Mouse (Mus musculus) intestine, embryonic 15.5 days (tissue): Measurements from ENCODE around the gene Catspere2. TPM values are rescaled to one million over a fixed set of nuclear protein-coding genes. Genes with fewer than 3 reads are reported as not detected.
"Not testable (repeated sequence)": the region's sequence is repeated elsewhere in the genome, so short reads cannot be mapped to it uniquely, and the experiment has no call there.

Experiments
- ATAC-seq: fragments of 200-750 bp; cut with Nextera tagmentation; 2 replicates; pipeline ENCODE4 v1.8.0; 2017; ENCODE audit warnings: moderate TSS enrichment, moderate library complexity
- H3K27ac ChIP-seq: fragments of 300-500 bp; sonication (generic); 2 replicates; pipeline ENCODE4 v1.5.1; 2015; ENCODE audit warnings: mild to moderate bottlenecking, inconsistent platforms
- H3K27me3 ChIP-seq: fragments of 300-500 bp; sonication (generic); replicated peaks from 2 replicates; pipeline ENCODE4 v1.6.1; 2015; ENCODE audit warnings: inconsistent platforms
- H3K36me3 ChIP-seq: fragments of 300-500 bp; sonication (generic); 2 replicates; pipeline ENCODE4 v1.6.1; 2015; ENCODE audit warnings: inconsistent platforms
- H3K4me1 ChIP-seq: fragments of 300-500 bp; sonication (generic); replicated peaks from 2 replicates; pipeline ENCODE4 v1.6.1; 2015; ENCODE audit warnings: inconsistent platforms
- H3K4me2 ChIP-seq: fragments of 300-500 bp; sonication (generic); replicated peaks from 2 replicates; pipeline ENCODE4 v1.6.1; 2015; ENCODE audit warnings: mild to moderate bottlenecking, inconsistent platforms
- H3K4me3 ChIP-seq: fragments of 300-500 bp; sonication (generic); replicated peaks from 2 replicates; pipeline ENCODE4 v1.5.1; 2015; ENCODE audit warnings: inconsistent platforms
- H3K9ac ChIP-seq: fragments of 300-500 bp; sonication (generic); 2 replicates; pipeline ENCODE4 v1.6.1; 2015; ENCODE audit warnings: inconsistent platforms
- H3K9me3 ChIP-seq: fragments of 300-500 bp; sonication (generic); 2 replicates; pipeline ENCODE4 v1.6.1; 2016; ENCODE audit warnings: inconsistent platforms
- WGBS: fragments of 180-500 bp; shearing (Covaris S2); methylation state at CpG from one replicate; pipeline ENCODE4 v1.1.7; 2015; 5-methylcytosine and 5-hydroxymethylcytosine counted together
- polyA plus RNA-seq: library from polyadenylated mRNA; unstranded; fragments of >200 nt; fragmentation: Nextera tagmentation; extraction: Ambion mirVana; gene quantifications from 2 replicates; pipeline ENCODE4 v1.2.1, GENCODE M21; 2015

Gene Catspere2
- polyA plus RNA-seq: 0.09 and 0.13 TPM in 2 replicates

DNA sequence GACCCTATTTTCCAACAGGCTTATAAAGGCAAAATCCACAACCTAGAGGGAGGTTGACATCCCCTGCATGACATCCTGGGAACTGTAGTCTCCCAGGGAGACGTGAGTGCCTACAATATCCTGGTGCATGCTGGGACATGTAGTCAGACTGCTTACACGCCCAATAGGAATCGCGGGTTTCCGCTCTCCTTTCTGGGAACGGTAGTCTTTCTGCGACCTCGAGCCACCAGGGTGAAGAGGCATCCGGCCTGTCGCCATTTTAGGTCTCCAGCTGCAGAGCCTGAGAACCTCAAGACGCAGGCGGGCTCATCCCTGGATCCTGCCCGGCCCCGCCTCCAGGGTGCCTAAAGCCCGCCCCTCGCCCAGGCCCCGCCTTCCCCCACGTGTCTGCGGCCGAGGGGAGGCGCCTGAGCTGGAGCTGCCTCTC is at the start of gene Catspere2:
Catspere2 (plus strand) TSS at position 400 of the 427 bp plus-strand sequence.
- not testable (repeated sequence) for H3K4me1 ChIP-seq, H3K9me3 ChIP-seq, H3K36me3 ChIP-seq, H3K27me3 ChIP-seq, H3K27ac ChIP-seq
- H3K4me2 ChIP-seq: peak within 1 kb of the TSS; percentile 64
- under 1% methylated on average over 21 of the region's 21 CpGs for WGBS
- H3K4me3 ChIP-seq: peak within 1 kb of the TSS; percentile 67
- peak within 1 kb of the TSS; percentile 55 for H3K9ac ChIP-seq
- peak; percentile 99 for ATAC-seq

DNA sequence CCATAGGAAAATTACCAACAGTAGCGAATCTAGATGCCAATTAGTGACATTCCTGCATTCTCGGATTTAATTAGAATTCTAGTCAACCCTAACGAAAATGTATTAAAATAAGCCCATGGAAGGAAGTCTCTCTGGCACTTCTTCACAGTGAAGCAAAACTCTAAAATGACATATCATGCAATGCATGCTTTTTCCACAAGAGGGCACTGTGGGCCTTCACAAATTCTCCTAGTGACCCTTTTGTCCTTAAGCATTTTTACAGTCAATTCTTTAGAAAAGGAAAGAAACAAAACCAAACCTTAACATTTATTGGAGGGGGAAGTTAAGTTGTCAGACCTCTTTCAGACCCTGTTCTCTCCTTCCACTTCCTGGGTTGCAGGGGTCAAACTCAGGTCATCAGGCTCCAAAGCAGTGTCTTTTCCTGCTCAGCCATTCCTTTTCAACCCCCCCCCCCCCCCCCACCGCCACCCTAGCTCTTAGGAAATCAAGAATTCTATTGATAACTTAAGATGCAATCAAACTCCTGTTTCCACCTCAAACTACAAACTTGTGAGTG is 42.7 kb upstream of the Catspere2 start:
- peak; percentile 62; the same call in 1 of the 2 replicates for ATAC-seq
- not testable (repeated sequence) for H3K9ac ChIP-seq, H3K9me3 ChIP-seq, H3K4me1 ChIP-seq, H3K4me2 ChIP-seq, H3K4me3 ChIP-seq, H3K36me3 ChIP-seq, H3K27ac ChIP-seq, H3K27me3 ChIP-seq
- 1% methylated on average over 3 of the region's 4 CpGs for whole genome bisulfite sequencing

DNA sequence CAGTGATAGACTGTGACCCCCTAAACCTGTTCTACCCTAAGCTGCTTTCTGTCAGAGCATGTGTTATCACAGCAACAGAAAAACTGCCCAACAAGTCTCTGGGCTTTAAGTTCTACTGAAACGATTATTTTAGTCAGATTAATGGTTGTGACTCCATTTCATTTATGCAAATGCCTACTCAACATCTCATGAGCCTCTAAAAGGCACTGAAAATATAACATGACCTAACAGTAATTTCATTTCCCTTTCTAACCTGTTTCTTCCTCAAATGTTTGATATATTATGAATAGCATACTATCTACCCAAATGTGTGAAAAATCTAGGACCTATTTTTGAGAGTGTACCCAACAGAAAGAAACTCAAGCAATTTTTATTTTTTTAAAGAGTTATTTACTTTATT is 1.9 kb upstream of the Catspere2 start:
- no peaks in the 10 kb centered on the region for H3K9me3 ChIP-seq
- H3K9ac ChIP-seq: no peak overlapping the region
- no peak overlapping the region for H3K4me3 ChIP-seq
- H3K4me1 ChIP-seq: no peaks in the 10 kb centered on the region
- no peak overlapping the region for H3K4me2 ChIP-seq
- no peak overlapping the region for H3K27ac ChIP-seq
- no peaks in the 10 kb centered on the region for H3K27me3 ChIP-seq
- ATAC-seq: no peak
- 74% methylated on average over 1 of the region's 1 CpGs for WGBS
- no peaks in the 10 kb centered on the region for H3K36me3 ChIP-seq

DNA sequence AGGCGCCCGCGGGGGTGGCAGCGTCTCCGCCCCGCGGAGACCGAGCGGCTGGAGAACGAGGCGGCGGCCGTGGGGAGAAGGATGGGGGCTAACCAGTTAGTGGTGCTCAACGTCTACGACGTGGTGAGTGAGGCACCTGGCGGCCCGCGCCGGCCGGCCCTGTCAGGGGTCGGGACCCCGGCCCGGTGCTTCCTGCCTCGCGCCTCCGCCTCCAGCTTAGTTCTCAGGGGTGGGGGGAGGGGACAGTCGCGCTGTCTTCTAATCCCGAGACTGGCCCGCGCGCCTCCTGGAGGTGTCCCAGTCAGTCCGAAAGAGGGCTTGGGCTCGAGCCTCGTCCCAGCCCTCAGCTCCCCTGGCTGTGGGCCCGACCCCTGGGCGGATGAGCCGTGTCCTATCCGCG is 359 bp downstream of the Catspere2 start:
- not testable (repeated sequence) for H3K4me1 ChIP-seq, H3K9me3 ChIP-seq, H3K36me3 ChIP-seq, H3K27ac ChIP-seq, H3K27me3 ChIP-seq
- H3K9ac ChIP-seq: peak overlapping the region; percentile 55
- H3K4me3 ChIP-seq: peak overlapping the region; percentile 67
- WGBS: under 1% methylated on average over 25 of the region's 41 CpGs
- ATAC-seq: peak; percentile 67
- peak overlapping the region; percentile 64 for H3K4me2 ChIP-seq

DNA sequence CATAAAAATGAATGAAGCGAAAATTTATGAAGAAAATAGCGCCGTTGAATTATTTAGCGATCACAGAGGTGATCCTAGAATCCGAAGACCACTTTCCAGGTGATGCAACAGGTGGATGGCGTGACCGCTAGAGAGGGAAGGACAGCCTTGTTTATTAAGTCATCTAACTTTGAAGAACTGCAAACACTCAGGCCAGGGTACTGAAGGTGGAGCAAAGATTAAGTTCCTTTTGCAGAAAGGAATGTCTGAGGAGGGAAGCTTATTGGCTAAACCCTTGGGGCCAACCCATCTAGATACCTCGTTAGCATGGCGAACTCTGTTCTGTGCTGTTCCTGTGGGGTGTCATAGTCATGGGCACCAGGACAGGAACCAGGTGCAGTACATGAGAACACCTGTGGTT is 983 bp downstream of the Catspere2 start:
- no peak overlapping the region for H3K27ac ChIP-seq
- no peaks in the 10 kb centered on the region for H3K4me1 ChIP-seq
- H3K9me3 ChIP-seq: no peaks in the 10 kb centered on the region
- H3K27me3 ChIP-seq: no peaks in the 10 kb centered on the region
- no peak overlapping the region for H3K4me3 ChIP-seq
- ATAC-seq: no peak
- no peaks in the 10 kb centered on the region for H3K36me3 ChIP-seq
- no peak overlapping the region for H3K9ac ChIP-seq
- WGBS: 56% methylated on average over 9 of the region's 9 CpGs
- peak overlapping the region; percentile 42 for H3K4me2 ChIP-seq

DNA sequence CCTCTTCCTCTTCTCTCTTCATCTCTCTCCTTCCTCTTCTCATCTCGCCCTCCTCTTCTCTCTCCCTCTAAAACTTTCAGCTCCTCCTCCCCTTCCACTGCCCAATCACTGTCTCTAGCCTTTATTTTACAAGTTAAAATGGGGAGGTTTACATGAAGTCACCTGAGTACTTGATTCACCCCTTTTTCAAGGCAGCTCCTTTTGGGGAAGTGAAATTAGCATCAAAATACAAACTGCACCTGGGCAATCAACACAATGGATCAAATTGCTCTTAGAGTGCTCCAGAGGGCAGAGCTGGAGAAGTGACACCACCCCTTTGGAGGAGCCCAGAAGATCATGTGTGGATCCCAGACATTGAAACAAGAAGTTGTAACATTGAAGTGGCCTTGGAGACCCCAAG is 4.3 kb downstream of the Catspere2 start:
- H3K9ac ChIP-seq: not testable (repeated sequence)

DNA sequence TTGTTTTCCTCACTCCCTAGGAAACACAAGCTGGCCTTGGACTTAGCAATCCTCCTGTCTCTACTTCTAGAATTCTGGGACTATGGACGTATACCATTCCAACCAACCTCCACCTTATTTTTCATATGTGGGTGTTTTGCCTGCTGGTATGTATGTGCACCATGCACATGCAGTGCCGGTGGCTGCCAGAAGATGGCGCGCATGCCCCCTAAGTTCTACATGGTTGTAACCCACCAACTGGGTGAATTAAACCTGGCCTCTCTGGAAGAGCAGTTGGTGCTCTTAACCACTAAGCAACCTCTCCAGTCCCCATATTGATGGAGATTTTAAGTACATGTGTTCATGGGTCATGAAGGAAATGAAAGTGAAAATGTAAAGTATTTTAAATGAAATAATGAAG is 89.6 kb downstream of the Catspere2 start:
- WGBS: 56% methylated on average over 4 of the region's 4 CpGs
- H3K4me3 ChIP-seq, H3K27me3 ChIP-seq, H3K9me3 ChIP-seq, H3K36me3 ChIP-seq, H3K9ac ChIP-seq, H3K27ac ChIP-seq, ATAC-seq, H3K4me2 ChIP-seq, H3K4me1 ChIP-seq: not testable (repeated sequence)

More for the DNA sequence above, 4.3 kb downstream of the Catspere2 start:
- H3K4me3 ChIP-seq, H3K4me2 ChIP-seq, H3K36me3 ChIP-seq, H3K4me1 ChIP-seq, H3K9me3 ChIP-seq, ATAC-seq, H3K27ac ChIP-seq, H3K27me3 ChIP-seq: not testable (repeated sequence)
- 75% methylated on average over 1 of the region's 1 CpGs for WGBS

DNA sequence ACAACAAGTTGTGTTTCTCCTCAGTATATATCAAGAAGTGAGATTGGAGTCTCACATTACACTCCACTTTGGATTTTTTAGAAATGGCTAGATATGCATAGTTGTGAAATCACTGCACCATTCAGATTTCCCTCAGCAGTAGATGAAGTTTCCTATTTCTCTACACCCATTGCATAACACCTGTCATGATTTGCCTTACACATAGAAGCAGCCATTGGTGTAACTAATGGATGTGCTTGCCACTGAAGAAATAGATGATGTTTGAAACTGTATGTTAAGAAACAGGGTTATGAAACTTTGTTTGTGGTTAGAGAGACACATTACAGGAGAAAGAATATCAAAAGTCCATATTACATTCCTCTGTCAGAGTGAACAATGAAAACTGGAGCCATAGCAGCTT is 114.6 kb downstream of the Catspere2 start:
- H3K27ac ChIP-seq, H3K9ac ChIP-seq, H3K36me3 ChIP-seq, H3K9me3 ChIP-seq, H3K4me2 ChIP-seq, H3K4me3 ChIP-seq, H3K4me1 ChIP-seq, ATAC-seq, H3K27me3 ChIP-seq: not testable (repeated sequence)

DNA sequence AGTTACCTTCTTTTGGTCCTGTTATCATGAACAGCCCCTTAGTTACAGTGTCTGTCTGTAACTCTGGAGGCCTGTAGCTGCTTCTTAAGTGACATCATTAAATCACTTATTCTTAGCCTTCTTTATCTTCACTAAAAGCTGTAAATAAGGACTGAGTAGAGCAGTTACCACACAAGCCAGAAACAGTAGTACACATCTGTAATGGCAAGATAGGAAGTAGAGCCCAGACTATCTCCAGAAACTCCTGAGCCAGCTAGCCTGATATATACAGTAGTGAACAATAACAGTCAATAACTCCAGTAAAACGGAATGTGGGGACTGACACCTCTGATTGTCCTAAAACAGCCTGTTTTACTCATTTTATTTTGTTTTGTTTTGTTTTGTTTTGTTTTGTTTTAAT is 125.3 kb downstream of the Catspere2 start:
- not testable (repeated sequence) for H3K27ac ChIP-seq, H3K4me3 ChIP-seq, ATAC-seq, H3K4me2 ChIP-seq, H3K9ac ChIP-seq, H3K36me3 ChIP-seq, H3K27me3 ChIP-seq, H3K9me3 ChIP-seq, H3K4me1 ChIP-seq
- WGBS: 78% methylated on average over 1 of the region's 1 CpGs

DNA sequence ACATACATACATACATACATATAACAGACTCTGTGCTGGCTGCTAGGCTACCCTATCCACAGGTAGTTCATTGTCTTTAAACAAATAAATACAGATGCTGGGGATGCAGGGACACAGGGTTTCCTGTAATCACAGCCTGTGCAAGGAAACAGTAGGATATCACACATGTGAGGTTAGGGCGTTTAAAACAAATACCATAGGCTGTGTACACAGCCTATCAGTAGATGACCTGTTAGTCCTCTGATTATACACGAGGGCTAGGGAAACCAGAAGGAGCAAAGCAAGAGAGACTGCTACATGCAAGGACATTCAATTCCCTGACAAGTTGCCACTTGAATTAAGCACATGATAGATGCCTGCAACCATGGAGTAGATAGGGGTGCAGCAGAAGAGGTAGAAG is 139.0 kb downstream of the Catspere2 start:
- WGBS: 41% methylated on average over 2 of the region's 2 CpGs
- ATAC-seq, H3K4me1 ChIP-seq: not testable (repeated sequence)

DNA sequence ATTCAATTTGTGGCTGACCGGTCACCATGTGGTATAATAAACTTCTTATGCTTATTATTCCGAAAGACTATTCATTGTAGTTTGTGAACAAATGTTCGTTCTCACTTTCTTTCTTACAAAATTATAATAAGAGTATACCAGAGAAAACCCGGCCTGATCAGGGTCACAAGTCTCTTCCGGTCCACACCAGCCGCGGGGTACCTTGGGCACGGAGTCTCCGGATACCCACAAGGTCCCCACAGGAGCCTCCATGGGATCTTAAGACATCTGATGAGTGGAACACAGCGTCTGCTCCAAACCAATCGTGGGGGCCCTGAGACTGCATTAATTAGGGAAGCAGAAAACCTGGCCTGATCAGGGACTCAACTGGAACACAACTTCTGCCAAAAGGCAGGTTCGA is 151.1 kb downstream of the Catspere2 start:
- Histone ChIP-seq H3K27ac (no peak overlapping the region), H3K9ac (no peak overlapping the region), H3K27me3 (no peaks in the 10 kb centered on the region), H3K9me3 (no peaks in the 10 kb centered on the region), H3K4me2 (no peak overlapping the region), H3K4me3 (no peak overlapping the region), H3K4me1 (no peaks in the 10 kb centered on the region), H3K36me3 (no peaks in the 10 kb centered on the region)
- no peak for ATAC-seq
- WGBS: 94% methylated on average over 12 of the region's 12 CpGs

More for the DNA sequence above, 139.0 kb downstream of the Catspere2 start:
- H3K9me3 ChIP-seq, H3K27me3 ChIP-seq, H3K27ac ChIP-seq, H3K4me3 ChIP-seq, H3K36me3 ChIP-seq, H3K9ac ChIP-seq, H3K4me2 ChIP-seq: not testable (repeated sequence)

DNA sequence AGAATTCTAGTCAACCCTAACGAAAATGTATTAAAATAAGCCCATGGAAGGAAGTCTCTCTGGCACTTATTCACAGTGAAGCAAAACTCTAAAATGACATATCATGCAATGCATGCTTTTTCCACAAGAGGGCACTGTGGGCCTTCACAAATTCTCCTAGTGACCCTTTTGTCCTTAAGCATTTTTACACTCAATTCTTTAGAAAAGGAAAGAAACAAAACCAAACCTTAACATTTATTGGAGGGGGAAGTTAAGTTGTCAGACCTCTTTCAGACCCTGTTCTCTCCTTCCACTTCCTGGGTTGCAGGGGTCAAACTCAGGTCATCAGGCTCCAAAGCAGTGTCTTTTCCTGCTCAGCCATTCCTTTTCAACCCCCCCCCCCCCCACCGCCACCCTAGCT is 163.3 kb downstream of the Catspere2 start:
- H3K36me3 ChIP-seq, H3K4me2 ChIP-seq, H3K9me3 ChIP-seq, H3K4me1 ChIP-seq, H3K27me3 ChIP-seq, H3K4me3 ChIP-seq, H3K27ac ChIP-seq, H3K9ac ChIP-seq: not testable (repeated sequence)
- ATAC-seq: peak; percentile 69
- WGBS: 18% methylated on average over 2 of the region's 2 CpGs

DNA sequence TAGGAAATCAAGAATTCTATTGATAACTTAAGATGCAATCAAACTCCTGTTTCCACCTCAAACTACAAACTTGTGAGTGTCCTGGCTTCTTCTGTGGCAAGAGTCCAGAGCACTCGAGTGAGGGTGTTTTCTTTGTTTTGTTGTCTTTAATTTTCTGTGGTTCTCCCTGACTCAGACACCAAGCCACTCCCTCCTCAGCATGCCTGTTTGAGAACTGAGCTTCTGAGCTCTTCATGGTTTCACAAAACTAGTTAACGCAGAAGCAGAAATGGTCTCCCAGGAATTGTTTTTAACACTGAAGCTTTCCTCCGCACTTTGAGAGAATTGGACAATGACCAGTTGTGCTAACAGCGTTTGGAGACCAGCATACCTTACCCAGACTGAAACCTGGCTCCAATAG is 163.7 kb downstream of the Catspere2 start:
- 54% methylated on average over 4 of the region's 4 CpGs for WGBS

More for the DNA sequence above, 163.7 kb downstream of the Catspere2 start:
- not testable (repeated sequence) for H3K4me3 ChIP-seq, H3K9me3 ChIP-seq, H3K4me1 ChIP-seq, H3K27me3 ChIP-seq, H3K36me3 ChIP-seq, H3K9ac ChIP-seq, H3K4me2 ChIP-seq, H3K27ac ChIP-seq
- 0 out of 2 replicates have a peak, but pooled peaks have one; percentile 43 for ATAC-seq
